Mouse (Mus musculus) midbrain, postnatal 0 days (tissue): ENCODE measurements around the gene Olfr646. TPM values are rescaled to one million over a fixed set of nuclear protein-coding genes. Genes with fewer than 3 reads are reported as not detected.

Experiments used
- ATAC-seq: fragments of 200-750 bp; cut with Nextera tagmentation; 2 replicates; pipeline ENCODE4 v1.8.0; 2017; ENCODE audit warnings: moderate number of reproducible peaks, mild to moderate bottlenecking, moderate TSS enrichment, moderate library complexity; ENCODE audit not compliant: low FRiP score
- DNase-seq: peaks from one replicate; pipeline ENCODE4 v3.0.0-alpha.2; 2015; ENCODE audit warnings: low spot score
- H3K27ac ChIP-seq: fragments of 300-500 bp; sonication (generic); 2 replicates; pipeline ENCODE4 v1.5.1; 2014; ENCODE audit warnings: low read depth, mild to moderate bottlenecking, low read length, mixed read lengths
- H3K27me3 ChIP-seq: fragments of 300-500 bp; sonication (generic); 2 replicates; pipeline ENCODE4 v1.6.1; 2014; ENCODE audit warnings: low read length, control low read depth, mixed read lengths; ENCODE audit not compliant: insufficient read depth
- H3K36me3 ChIP-seq: fragments of 300-500 bp; sonication (generic); 2 replicates; pipeline ENCODE4 v1.6.1; 2014; ENCODE audit warnings: low read length, control low read depth, mixed read lengths; ENCODE audit not compliant: insufficient read depth
- H3K4me1 ChIP-seq: fragments of 300-500 bp; sonication (generic); 2 replicates; pipeline ENCODE4 v1.6.1; 2014; ENCODE audit warnings: mild to moderate bottlenecking, control low read depth, antibody characterized with exemption, low read length, mixed read lengths; ENCODE audit not compliant: insufficient read depth
- H3K4me2 ChIP-seq: fragments of 300-500 bp; sonication (generic); 2 replicates; pipeline ENCODE4 v1.6.1; 2014; ENCODE audit warnings: low read depth, mild to moderate bottlenecking, low read length, mixed read lengths; ENCODE audit not compliant: poor library complexity, severe bottlenecking
- H3K4me3 ChIP-seq: fragments of 300-500 bp; sonication (generic); 2 replicates; pipeline ENCODE4 v1.5.1; 2014; ENCODE audit warnings: low read depth, mild to moderate bottlenecking, low read length, moderate library complexity
- H3K9ac ChIP-seq: fragments of 300-500 bp; sonication (generic); replicated peaks from 2 replicates; pipeline ENCODE4 v1.6.1; 2014; ENCODE audit warnings: mild to moderate bottlenecking, low read length, moderate library complexity, mixed read lengths; ENCODE audit not compliant: poor library complexity, severe bottlenecking
- H3K9me3 ChIP-seq: fragments of 300-500 bp; sonication (generic); 2 replicates; pipeline ENCODE4 v1.6.1; 2016; ENCODE audit warnings: low read length, control low read depth
- CTCF ChIP-seq: IDR thresholded peaks from 2 replicates; pipeline ENCODE4 v1.5.1; 2016; ENCODE audit warnings: antibody characterized with exemption, mild to moderate bottlenecking
- WGBS: fragments of 180-500 bp; shearing (Covaris S2); extraction: QIAGEN DNeasy Blood & Tissue Kit; methylation state at CpG from one replicate; pipeline ENCODE4 v1.1.7; 2014; 5-methylcytosine and 5-hydroxymethylcytosine counted together
- polyA plus RNA-seq: library from polyadenylated mRNA; unstranded; fragments of >200 nt; fragmentation: Nextera tagmentation; extraction: Ambion mirVana; gene quantifications from 2 replicates; pipeline ENCODE4 v1.2.1, GENCODE M21; 2015
- total RNA-seq: library from RNA; depleted of rRNA; stranded (reverse); fragments of >200 nt; gene quantifications from 2 replicates; pipeline ENCODE4 v1.2.3, GENCODE M21; 2014; rRNA removed

Gene Olfr646
- total RNA-seq (not detected in 2 replicates), polyA plus RNA-seq (not detected in 2 replicates)

DNA sequence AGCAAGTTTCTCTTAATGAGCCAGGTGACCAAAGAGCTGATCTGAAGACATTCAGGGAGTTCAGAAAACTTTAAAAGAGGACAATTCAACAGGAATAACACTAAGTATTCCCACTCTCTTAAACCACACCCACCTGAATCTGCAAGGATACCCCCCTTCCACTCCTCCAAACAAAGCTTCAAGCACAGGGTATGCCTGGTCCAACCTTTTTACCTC, at the start of gene Olfr646:
Gene Olfr646, plus strand, starts transcription at position 117 of the 216 bp plus-strand sequence.
- no peak for ATAC-seq
- Histone ChIP-seq H3K4me3 (no peak within 1 kb of the TSS), H3K9me3 (no peaks in the 10 kb centered on the region), H3K9ac (no peak within 1 kb of the TSS), H3K36me3 (no peaks in the 10 kb centered on the region), H3K4me2 (no peak within 1 kb of the TSS), H3K4me1 (no peaks in the 10 kb centered on the region), H3K27me3 (no peaks in the 10 kb centered on the region), H3K27ac (no peak within 1 kb of the TSS)
- no peak for TF ChIP-seq CTCF
- DNase-seq, result no peak

DNA sequence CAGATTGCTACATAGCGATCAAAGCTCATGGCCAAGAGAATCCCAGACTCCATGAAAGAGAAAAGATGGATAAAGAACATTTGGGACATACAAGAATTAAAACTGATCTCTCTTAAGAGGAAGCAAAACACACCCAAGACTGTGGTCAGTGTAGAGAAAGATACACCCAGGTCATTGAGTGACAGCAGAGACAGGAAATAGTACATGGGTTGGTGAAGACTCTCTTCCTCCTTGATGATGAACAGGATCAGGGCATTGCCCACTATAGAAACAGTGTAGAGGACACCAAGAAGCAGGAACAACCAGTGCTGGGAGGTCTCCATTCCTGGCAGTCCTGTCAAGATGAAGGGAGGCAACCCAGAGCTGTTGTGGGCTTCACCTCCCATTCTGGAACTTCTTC, 45.5 kb upstream of the Olfr646 start:
- H3K36me3 ChIP-seq, result no peaks in the 10 kb centered on the region
- ATAC-seq, result no peak
- 88% methylated on average over 1 of the region's 1 CpGs for WGBS
- no peak for TF ChIP-seq CTCF
- no peak overlapping the region for H3K27ac ChIP-seq
- DNase-seq, result no peak
- no peaks in the 10 kb centered on the region for H3K4me1 ChIP-seq
- H3K9ac ChIP-seq, result no peak overlapping the region
- no peak overlapping the region for H3K4me3 ChIP-seq
- no peaks in the 10 kb centered on the region for H3K27me3 ChIP-seq
- H3K4me2 ChIP-seq, result no peak overlapping the region
- H3K9me3 ChIP-seq, result no peaks in the 10 kb centered on the region

DNA sequence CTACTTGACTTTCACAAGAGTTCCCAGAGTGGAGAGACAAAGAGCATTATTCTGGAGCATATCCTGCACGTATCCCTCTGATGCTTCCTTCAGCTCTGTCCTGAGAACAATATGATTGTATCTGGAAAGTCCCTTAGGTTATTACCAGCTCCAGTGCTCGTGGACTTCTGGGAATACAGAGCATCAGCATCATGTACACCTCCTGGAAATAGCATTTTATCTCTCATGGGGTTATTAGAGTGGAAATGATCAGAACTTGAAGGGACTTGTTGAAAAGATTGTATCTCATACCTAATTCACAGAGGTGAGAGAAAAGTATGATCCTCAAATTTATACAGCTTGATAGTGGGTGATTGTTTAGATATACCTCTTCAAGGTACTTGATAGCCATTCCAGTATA, 43.3 kb upstream of the Olfr646 start, which contains the start of gene 4930516K23Rik:
Gene 4930516K23Rik, minus strand, starts transcription at position 101 of the 400 bp plus-strand sequence.
- Histone ChIP-seq H3K27ac (no peak within 1 kb of the TSS), H3K9ac (no peak within 1 kb of the TSS), H3K4me1 (no peaks in the 10 kb centered on the region), H3K27me3 (no peaks in the 10 kb centered on the region), H3K4me3 (no peak within 1 kb of the TSS), H3K36me3 (no peaks in the 10 kb centered on the region), H3K4me2 (no peak within 1 kb of the TSS), H3K9me3 (no peaks in the 10 kb centered on the region)
- no peak for TF ChIP-seq CTCF
- 50% methylated on average over 2 of the region's 2 CpGs for WGBS
- ATAC-seq, result no peak
- DNase-seq, result no peak

DNA sequence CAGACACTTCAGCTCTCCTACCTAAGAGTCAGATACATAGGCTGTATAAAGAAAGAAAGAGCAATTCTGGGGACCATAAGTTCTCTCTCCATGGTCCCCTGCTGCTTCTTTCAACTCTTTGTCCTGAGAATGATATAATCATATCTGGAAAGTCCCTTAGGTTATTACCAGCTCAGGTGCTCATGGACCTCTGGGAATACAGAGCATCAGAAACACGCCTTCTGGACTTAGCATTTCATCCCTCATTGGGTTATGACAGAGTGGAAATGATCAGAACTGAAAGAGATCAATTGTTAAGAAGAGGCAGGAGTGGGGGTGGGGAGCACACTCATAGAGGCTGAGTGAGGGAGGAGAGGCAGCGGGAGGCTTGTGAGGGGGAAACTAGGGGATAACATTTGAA, 32.9 kb upstream of the Olfr646 start, which contains the start of gene Olfr644:
Gene Olfr644, minus strand, starts transcription at position 101 of the 400 bp plus-strand sequence.
- H3K27ac ChIP-seq, result no peak within 1 kb of the TSS
- TF ChIP-seq CTCF, result no peak
- H3K36me3 ChIP-seq, result no peaks in the 10 kb centered on the region
- DNase-seq, result no peak
- H3K27me3 ChIP-seq, result no peaks in the 10 kb centered on the region
- no peak within 1 kb of the TSS for H3K4me3 ChIP-seq
- no peaks in the 10 kb centered on the region for H3K9me3 ChIP-seq
- no peak for ATAC-seq
- no peak within 1 kb of the TSS for H3K9ac ChIP-seq
- no peaks in the 10 kb centered on the region for H3K4me1 ChIP-seq
- no peak within 1 kb of the TSS for H3K4me2 ChIP-seq
- WGBS, result 67% methylated on average over 2 of the region's 2 CpGs

DNA sequence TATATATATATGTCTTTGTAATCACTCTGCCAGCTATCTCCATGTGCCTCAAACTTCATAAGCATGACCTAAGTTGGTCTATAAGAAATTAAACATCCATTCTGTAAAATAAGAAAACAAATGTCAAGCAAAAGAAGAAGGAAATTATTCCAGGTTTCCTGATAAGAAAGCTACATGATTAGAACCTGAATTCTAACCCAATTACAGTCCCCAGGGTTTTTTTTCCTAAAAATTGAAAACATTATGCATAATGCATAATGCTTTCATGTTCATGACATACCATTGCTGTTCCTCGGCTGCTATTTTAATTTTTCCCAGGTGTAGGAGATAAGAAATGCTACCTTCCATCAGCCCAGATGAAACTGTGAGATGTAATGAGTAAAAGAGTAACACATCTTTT, 19.3 kb upstream of the Olfr646 start, which contains the start of gene Olfr645:
Gene Olfr645, minus strand, starts transcription at position 101 of the 400 bp plus-strand sequence.
- WGBS, result 67% methylated on average over 1 of the region's 1 CpGs
- Histone ChIP-seq H3K4me3 (no peak within 1 kb of the TSS), H3K9me3 (no peaks in the 10 kb centered on the region), H3K27ac (no peak within 1 kb of the TSS), H3K9ac (no peak within 1 kb of the TSS), H3K4me1 (no peaks in the 10 kb centered on the region), H3K27me3 (no peaks in the 10 kb centered on the region), H3K36me3 (no peaks in the 10 kb centered on the region), H3K4me2 (no peak within 1 kb of the TSS)
- ATAC-seq (no peak), DNase-seq (no peak)
- no peak for TF ChIP-seq CTCF

DNA sequence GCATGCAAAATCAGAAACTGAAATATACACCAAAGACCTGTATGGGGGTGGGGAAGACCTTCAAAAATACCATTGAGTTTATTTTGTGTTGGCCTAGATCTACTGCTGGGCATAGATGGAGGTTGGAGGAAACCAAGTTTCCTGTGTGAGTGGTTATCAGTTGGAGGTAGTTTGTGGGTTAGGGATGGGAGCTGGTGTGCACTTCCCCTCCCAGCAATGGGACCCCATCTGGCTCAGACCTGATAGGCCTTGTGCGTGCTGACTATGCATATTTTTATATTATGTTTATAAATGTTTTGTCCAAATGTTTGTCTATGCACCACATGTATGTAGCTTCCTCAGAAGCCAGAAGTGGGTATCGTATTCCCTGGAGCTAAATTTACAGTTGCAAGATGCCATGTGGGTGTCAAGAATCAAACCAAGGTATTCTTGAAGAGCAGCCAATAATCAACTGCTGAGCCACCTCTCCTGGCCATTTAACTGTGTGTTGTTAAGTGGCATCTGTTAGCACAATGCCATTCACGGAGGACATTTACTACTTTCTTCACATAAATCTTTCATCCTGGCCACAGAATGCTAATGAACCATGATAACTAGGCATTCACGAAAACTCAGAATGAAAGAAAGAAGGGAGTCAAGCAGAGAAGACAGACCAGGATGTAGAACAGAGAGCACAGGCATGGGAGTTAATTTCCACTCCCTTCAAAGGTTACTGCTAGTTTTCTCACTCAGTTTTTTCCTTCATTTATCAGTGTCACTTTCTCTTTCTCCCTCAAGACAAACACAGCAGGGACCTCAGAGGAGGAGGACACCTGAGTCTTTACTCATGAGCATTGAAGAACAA, 538 bp upstream of the Olfr646 start:
- no peak for TF ChIP-seq CTCF
- Histone ChIP-seq H3K27ac (no peak overlapping the region), H3K9me3 (no peaks in the 10 kb centered on the region), H3K4me1 (no peaks in the 10 kb centered on the region), H3K4me2 (no peak overlapping the region), H3K9ac (no peak overlapping the region), H3K36me3 (no peaks in the 10 kb centered on the region), H3K27me3 (no peaks in the 10 kb centered on the region), H3K4me3 (no peak overlapping the region)
- ATAC-seq (no peak), DNase-seq (no peak)
- WGBS, result 74% methylated on average over 4 of the region's 4 CpGs
